Mouse (Mus musculus) erythroblast, adult 5-6 weeks (primary cell): ENCODE measurements around the gene Atp6v1g3. TPM values are rescaled to one million over a fixed set of nuclear protein-coding genes. Genes with fewer than 3 reads are reported as not detected.

Experiments used
- ATAC-seq: replicated peaks from 2 replicates; pipeline ENCODE4 v1.8.0; 2016; ENCODE audit warnings: moderate number of reproducible peaks, mild to moderate bottlenecking, moderate TSS enrichment, inconsistent platforms; ENCODE audit not compliant: poor library complexity, low FRiP score, severe bottlenecking
- total RNA-seq, 2 experiments: library from RNA; stranded (forward) in 1 of 2; stranded (reverse) in 1 of 2; fragments of 150-400 nt in 1 of 2; fragments of 200-764, 138-1000 nt in 1 of 2; gene quantifications; 2 replicates each; pipeline versions ENCODE4 v1.2.3 to v1.2.4; 2015 to 2017; ENCODE audit warnings: low replicate concordance in 2 of 2

Atp6v1g3 gene
- total RNA-seq, 2 experiments from 2014 or later = not detected

DNA sequence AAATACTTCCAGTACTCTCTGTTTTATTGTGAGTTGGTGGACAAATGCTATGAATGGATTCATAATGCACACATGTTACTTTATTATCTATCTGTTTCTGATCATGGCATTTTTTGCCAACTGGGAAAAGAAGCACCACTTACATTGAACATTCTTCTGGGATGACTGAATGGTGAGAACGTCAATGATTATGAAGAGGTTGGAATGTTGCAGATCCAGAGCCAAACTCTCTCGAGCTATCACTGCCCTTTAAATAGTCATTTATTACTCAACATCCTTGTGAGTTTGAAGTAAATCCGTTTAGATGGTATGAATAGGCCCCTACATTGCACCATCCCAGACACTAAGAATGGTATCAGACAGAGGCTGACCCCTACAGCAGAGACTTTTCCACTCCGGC lies 58.1 kb downstream of the Atp6v1g3 start:
- ATAC-seq = no peak

DNA sequence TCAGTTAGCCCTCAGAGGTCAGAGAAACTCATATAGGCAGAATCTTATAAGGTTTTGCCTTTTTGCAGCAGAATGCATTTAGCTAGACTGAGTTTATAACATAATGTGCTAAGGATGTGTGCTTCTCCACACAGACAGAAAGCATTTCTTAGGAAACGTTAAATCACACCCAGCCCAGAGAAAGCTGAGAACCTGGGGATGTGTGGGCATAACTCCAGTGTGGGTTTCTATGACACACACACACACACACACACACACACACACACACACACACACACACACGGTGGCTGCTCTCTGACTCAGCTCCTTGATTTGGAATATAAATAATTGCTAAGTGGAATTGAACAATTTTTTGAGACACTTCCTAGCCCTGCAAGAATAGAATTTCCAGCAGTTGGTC lies 61.2 kb downstream of the Atp6v1g3 start:
- ATAC-seq = no peak

DNA sequence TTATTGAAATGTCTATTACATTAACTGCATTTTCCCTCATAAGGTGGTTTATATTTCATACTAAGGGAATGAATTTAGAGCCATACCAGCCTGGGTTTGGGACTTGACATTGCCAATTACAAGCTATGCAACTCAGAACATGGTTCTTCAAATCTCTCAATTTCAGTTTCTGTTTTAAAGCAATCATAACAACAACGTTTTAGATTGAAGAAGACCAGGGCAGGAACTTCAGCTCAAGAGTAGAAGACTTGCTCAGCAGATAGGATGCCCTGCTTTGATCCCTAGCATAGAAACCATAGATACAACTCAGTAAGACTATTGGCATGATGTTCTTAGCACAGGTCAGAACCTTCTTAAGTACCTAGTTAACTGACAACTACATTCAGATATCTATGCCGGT lies 63.9 kb downstream of the Atp6v1g3 start:
- ATAC-seq = no peak

Other genes starting within 250 kb of the Atp6v1g3 start
- gene Ptprc, start 98.0 kb upstream of the Atp6v1g3 start, total RNA-seq (2015; ENCODE audit: low replicate concordance) = 74.6 and 86.8 TPM in 2 replicates
- gene Ptprc, start 98.0 kb upstream of the Atp6v1g3 start, total RNA-seq (2017; ENCODE audit: low replicate concordance) = 83.0 and 85.5 TPM in 2 replicates